In genomic region chr2:65237610-65238170, GRCm38 (mm10) we compare ENCODE assay signal across 8 mouse cellular contexts. TPM values are rescaled to one million over a fixed set of nuclear protein-coding genes. Genes with fewer than 3 reads are reported as not detected.
A peak's percentile ranks its signal among the peaks of the same experiment; 100 is the strongest.
DNase-seq lines count a peak whose midpoint lies in the region; ATAC-seq and TF ChIP-seq lines count a peak whose summit lies in the region.

No protein-coding gene starts in this region.

- no peaks in the 10 kb centered on the region for H3K9me3 ChIP-seq in heart, embryonic 16.5 days (replicated peaks; ENCODE audit: control insufficient read depth, low read length)

- intact Hi-C loops in left cerebral cortex, adult 2 months (cut with DNase I), result loop anchor here (5.0 kb wide), 2 partner anchors 90 to 215 kb away; partner anchors contain the start of gene Grb14
- intact Hi-C loops in left cerebral cortex, postnatal 36 days (cut with DNase I), result loop anchor here (5.0 to 10.0 kb wide), 2 partner anchors 85 to 97 kb away; no protein-coding TSS in a partner anchor

- ATAC-seq in heart, embryonic 16.5 days (replicated peaks; ENCODE audit: extremely low read depth, insufficient read depth, low FRiP score), result 0 out of 2 replicates have a peak, but pooled peaks have one; percentile 1
- peak; percentile 34; the same call in 1 of the 2 replicates for ATAC-seq in megakaryocyte, adult 5-6 weeks (ENCODE audit: poor library complexity, severe bottlenecking)

- peak overlapping the region; percentile 78 for H3K27ac ChIP-seq in left cerebral cortex, adult 2 months
- H3K27ac ChIP-seq in heart, embryonic 16.5 days (ENCODE audit: low read length), result peak overlapping the region; percentile 93

- 2% methylated on average over 22 of the region's 22 CpGs for WGBS in heart, embryonic 16.5 days

- peak overlapping the region; percentile 67 for H3K4me3 ChIP-seq in left cerebral cortex, adult 2 months
- H3K4me3 ChIP-seq in heart, embryonic 16.5 days (ENCODE audit: low read length), result peak overlapping the region; percentile 96

- no peaks in the 10 kb centered on the region for H3K27me3 ChIP-seq in heart, embryonic 16.5 days (ENCODE audit: control insufficient read depth, insufficient read depth, low read length)

- H3K9ac ChIP-seq in heart, embryonic 16.5 days (ENCODE audit: low read length), result peak overlapping the region; percentile 77

- TF ChIP-seq CTCF in left cerebral cortex, adult 2 months (IDR thresholded peaks at IDR 0.05), result no peak

- peak overlapping the region; percentile 89 for H3K4me2 ChIP-seq in heart, embryonic 16.5 days (ENCODE audit: low read depth, low read length)

- H3K36me3 ChIP-seq in heart, embryonic 16.5 days (ENCODE audit: control insufficient read depth, insufficient read depth), result no peaks in the 10 kb centered on the region

- peaks cover 12% of the 10 kb centered on the region for H3K4me1 ChIP-seq in heart, embryonic 16.5 days (ENCODE audit: control insufficient read depth, insufficient read depth, low read length)

- DNase-seq in left cerebral cortex, adult 2 months (ENCODE audit: extremely low spot score in 1 of 2, low spot score in 2 of 2), result no peak
- no peak for DNase-seq in left cerebral cortex, postnatal 36 days (ENCODE audit: low spot score in 2 of 2)
- DNase-seq in cerebellum, postnatal 25 days, result peak; percentile 29 to 42
- peak; percentile 89 for DNase-seq in kidney, postnatal 14 days
- peak; percentile 22 to 65 for DNase-seq in spleen, postnatal 4 days (ENCODE audit: low spot score in 2 of 2)
- DNase-seq in ovary, postnatal 10 days (ENCODE audit: low spot score), result no peak

RNA-seq across cellular contexts. Expression of gene Cobll1, which starts 1.5 kb away (rescaled TPM):
- 1 to 10 TPM; 7.0 to 7.1 TPM for total RNA-seq in left cerebral cortex, adult 2 months (2021)
- 1 to 10 TPM; 6.3 to 8.1 TPM for total RNA-seq in left cerebral cortex, postnatal 36 days (2021)
- 12.2 and 12.6 TPM in 2 replicates for polyA plus RNA-seq in heart, embryonic 16.5 days (2015; fragmentation: Nextera tagmentation; extraction: Ambion mirVana)
- 2.3 and 6.5 TPM in 2 replicates for total RNA-seq in megakaryocyte, adult 5-6 weeks (2015)
- total RNA-seq in megakaryocyte, adult 5-6 weeks (2017), result 0.48 and 1.1 TPM in 2 replicates

Comparison
In these comparisons a context has a peak if more than half of its experiments do, and no peak if none do; other contexts are left out.
1. DNase-seq: peak in cerebellum, postnatal 25 days (2 of 2), kidney, postnatal 14 days (single experiment) and spleen, postnatal 4 days (2 of 2); none in left cerebral cortex, adult 2 months (0 of 2), left cerebral cortex, postnatal 36 days (0 of 2) and ovary, postnatal 10 days (single experiment).